Mouse (Mus musculus): ENCODE results near the gene Ulk4. TPM values are rescaled to one million over a fixed set of nuclear protein-coding genes. Genes with fewer than 3 reads are reported as not detected.
A peak's percentile ranks its signal among the peaks of the same experiment; 100 is the strongest.
"Not testable (repeated sequence)": the region's sequence is repeated elsewhere in the genome, so short reads cannot be mapped to it uniquely, and the experiment has no call there.

Gene Ulk4
- polyA plus RNA-seq, 1 experiment from 2014 or later = 109 TPM

GRCm38 (mm10) chr9:121241366-121241765 lies 35.6 kb downstream of the Ulk4 start:
- H3K4me3 ChIP-seq = no peak overlapping the region
- no peak for ATAC-seq (ENCODE audit: low FRiP score)
- H3K9me3 ChIP-seq = no peaks in the 10 kb centered on the region
- 78% methylated on average over 8 of the region's 8 CpGs for WGBS
- H3K27me3 ChIP-seq = peaks cover 5% of the 10 kb centered on the region; the same call in 1 of the 2 replicates
- no peak overlapping the region for H3K9ac ChIP-seq
- H3K27ac ChIP-seq = no peak overlapping the region
- H3K4me2 ChIP-seq = no peak overlapping the region
- no peaks in the 10 kb centered on the region for H3K36me3 ChIP-seq
- H3K4me1 ChIP-seq (replicated peaks) = no peaks in the 10 kb centered on the region

- WGBS = 42% methylated on average over 5 of the region's 5 CpGs
- H3K27ac ChIP-seq, H3K4me3 ChIP-seq: not testable (repeated sequence)
Measured at GRCm38 (mm10) chr9:121240242-121240641, 36.8 kb downstream of the Ulk4 start.

DNA sequence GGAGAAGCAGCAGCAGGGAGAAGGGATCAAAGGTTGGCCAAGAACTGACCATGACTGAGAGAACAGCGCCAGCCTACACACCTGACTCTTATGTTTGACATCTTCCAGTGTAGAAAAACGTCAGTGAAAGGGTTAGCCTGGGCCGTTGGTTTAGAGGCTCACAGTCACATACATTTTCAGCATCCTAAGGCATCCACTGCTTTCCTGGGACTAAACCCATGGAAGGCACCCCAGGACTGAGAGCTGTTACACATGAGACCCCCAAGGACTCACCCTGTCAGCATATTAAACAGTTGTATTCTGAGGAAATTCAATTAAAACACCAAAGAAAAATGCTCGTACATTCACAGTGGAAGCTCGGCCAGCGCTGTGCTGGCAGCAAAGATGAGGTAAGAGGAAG lies 37.4 kb downstream of the Ulk4 start:
- H3K27me3 ChIP-seq = peaks cover 5% of the 10 kb centered on the region; the same call in 1 of the 2 replicates
- ATAC-seq (ENCODE audit: low FRiP score) = no peak
- no peaks in the 10 kb centered on the region for H3K36me3 ChIP-seq
- H3K9me3 ChIP-seq = no peaks in the 10 kb centered on the region
- no peak overlapping the region for H3K4me2 ChIP-seq
- no peak overlapping the region for H3K9ac ChIP-seq
- no peak overlapping the region for H3K4me3 ChIP-seq
- 82% methylated on average over 6 of the region's 6 CpGs for WGBS
- H3K27ac ChIP-seq = no peak overlapping the region
- no peaks in the 10 kb centered on the region for H3K4me1 ChIP-seq (replicated peaks)

More at GRCm38 (mm10) chr9:121240242-121240641, 36.8 kb downstream of the Ulk4 start:
- not testable (repeated sequence) for H3K9me3 ChIP-seq; H3K27me3 ChIP-seq; H3K36me3 ChIP-seq; H3K4me1 ChIP-seq (replicated peaks); ATAC-seq (ENCODE audit: low FRiP score); H3K4me2 ChIP-seq; H3K9ac ChIP-seq

DNA sequence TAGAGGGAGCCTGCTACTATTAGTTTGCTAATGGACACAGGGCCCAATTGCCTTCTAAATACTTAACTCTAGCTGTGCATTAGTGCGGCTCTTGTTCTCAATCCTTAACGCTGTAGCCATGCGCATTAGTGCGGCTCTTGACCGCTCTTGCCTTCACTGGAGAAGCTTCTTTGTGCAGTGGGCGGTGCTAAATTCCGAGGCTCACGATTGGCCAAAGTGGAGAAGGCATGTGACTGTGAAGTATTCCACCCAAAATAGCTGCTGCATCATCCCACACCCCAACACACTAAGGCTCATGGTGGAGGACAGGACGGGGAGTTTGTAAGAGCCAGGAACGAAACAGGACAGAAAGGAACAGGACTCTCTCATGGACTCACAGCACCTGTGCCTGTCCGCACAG lies 58.4 kb downstream of the Ulk4 start:
- Histone ChIP-seq H3K9me3 (no peaks in the 10 kb centered on the region), H3K4me3 (no peak overlapping the region), H3K9ac (no peak overlapping the region), H3K4me1 (replicated peaks) (no peaks in the 10 kb centered on the region), H3K4me2 (no peak overlapping the region), H3K27ac (no peak overlapping the region), H3K36me3 (peaks cover 5% of the 10 kb centered on the region; the same call in 1 of the 2 replicates), H3K27me3 (no peaks in the 10 kb centered on the region)
- 84% methylated on average over 11 of the region's 11 CpGs for WGBS
- no peak for ATAC-seq (ENCODE audit: low FRiP score)

- Histone ChIP-seq H3K27me3 (no peaks in the 10 kb centered on the region), H3K9ac (no peak overlapping the region), H3K4me2 (no peak overlapping the region), H3K4me1 (replicated peaks) (no peaks in the 10 kb centered on the region), H3K4me3 (no peak overlapping the region), H3K36me3 (peaks cover 5% of the 10 kb centered on the region; the same call in 1 of the 2 replicates), H3K27ac (no peak overlapping the region), H3K9me3 (no peaks in the 10 kb centered on the region)
- 91% methylated on average over 10 of the region's 10 CpGs for WGBS
- ATAC-seq (ENCODE audit: low FRiP score) = no peak
Measured at GRCm38 (mm10) chr9:121218230-121218629, 58.8 kb downstream of the Ulk4 start.

- ATAC-seq (ENCODE audit: low FRiP score) = no peak
- Histone ChIP-seq H3K27me3 (no peaks in the 10 kb centered on the region), H3K4me2 (no peak overlapping the region), H3K9ac (no peak overlapping the region), H3K4me1 (replicated peaks) (no peaks in the 10 kb centered on the region), H3K4me3 (no peak overlapping the region), H3K36me3 (peaks cover 5% of the 10 kb centered on the region; the same call in 1 of the 2 replicates), H3K27ac (no peak overlapping the region), H3K9me3 (no peaks in the 10 kb centered on the region)
- WGBS = 87% methylated on average over 10 of the region's 10 CpGs
Measured at GRCm38 (mm10) chr9:121217742-121218141, 59.3 kb downstream of the Ulk4 start.

DNA sequence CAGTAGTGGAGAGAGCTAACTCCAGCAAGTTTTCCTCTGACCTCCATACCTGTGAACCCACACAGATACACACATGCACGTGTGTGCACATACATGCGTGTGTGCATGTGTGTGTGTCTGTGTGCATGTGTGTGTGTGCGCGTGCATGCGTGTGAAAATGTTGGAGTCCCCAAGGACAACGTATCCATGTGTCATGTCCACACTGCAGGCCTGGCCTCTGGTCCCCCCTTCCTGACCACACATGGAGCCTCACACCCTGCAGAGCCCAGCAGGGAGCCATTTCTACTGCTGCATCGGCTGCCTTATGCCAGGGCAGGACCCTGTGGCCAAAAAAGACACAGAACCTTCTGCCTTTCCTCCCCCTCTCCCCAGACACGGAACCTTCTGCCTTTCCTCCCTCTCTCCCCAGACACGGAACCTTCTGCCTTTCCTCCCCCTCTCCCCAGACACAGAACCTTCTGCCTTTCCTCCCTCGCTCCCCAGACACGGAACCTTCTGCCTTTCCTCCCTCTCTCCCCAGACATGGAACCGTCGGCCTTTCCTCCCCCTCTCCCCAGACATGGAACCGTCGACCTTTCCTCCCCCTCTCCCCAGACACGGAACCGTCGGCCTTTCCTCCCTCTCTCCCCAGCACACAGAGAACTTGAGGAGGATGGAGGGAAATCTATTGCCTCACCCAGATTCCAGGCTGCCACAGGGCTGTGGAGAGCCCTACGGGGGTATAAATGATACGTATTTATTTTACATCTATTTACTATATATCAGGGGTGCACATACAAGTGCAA lies 60.3 kb downstream of the Ulk4 start:
- no peak overlapping the region for H3K4me2 ChIP-seq
- WGBS = 78% methylated on average over 20 of the region's 20 CpGs
- peaks cover 5% of the 10 kb centered on the region; the same call in 1 of the 2 replicates for H3K36me3 ChIP-seq

DNA sequence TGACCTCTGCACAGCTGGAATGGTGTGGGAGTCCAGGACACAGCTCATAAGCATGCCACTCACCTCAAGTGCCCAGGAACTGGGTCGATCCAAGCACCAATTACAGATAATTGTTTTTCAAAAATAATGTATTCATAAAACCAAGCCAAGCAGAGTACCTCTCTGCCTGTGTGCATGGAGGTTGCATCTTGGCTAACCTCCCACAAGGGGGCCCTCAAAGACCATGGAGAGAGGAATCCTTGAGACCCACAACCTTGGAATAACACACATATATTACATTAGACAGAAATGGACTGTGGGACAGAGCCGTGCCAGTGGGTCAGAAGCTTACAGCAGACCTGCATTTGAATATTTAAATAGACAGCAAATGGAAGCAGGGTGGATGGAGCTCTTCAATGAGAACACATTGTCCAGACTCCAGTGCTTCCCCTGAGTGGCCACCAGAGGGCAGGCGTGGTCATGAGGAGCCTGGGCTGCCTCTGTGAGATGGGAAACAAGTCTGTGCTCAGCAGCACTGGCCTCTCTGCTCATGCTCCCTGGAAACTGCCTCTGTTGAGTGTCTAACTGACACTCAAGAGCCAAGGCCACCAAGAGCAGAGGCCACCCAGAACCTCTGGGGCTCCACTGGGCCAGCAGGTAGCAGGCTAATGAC lies 61.5 kb downstream of the Ulk4 start:
- Histone ChIP-seq H3K9ac (no peak overlapping the region), H3K9me3 (no peaks in the 10 kb centered on the region), H3K4me1 (replicated peaks) (no peaks in the 10 kb centered on the region), H3K4me3 (no peak overlapping the region), H3K36me3 (peaks cover 5% of the 10 kb centered on the region; the same call in 1 of the 2 replicates), H3K27me3 (no peaks in the 10 kb centered on the region), H3K27ac (no peak overlapping the region), H3K4me2 (no peak overlapping the region)
- ATAC-seq (ENCODE audit: low FRiP score) = peak; percentile 57
- WGBS = 37% methylated on average over 3 of the region's 3 CpGs

More for the DNA sequence above, 60.3 kb downstream of the Ulk4 start:
- Histone ChIP-seq H3K9ac (no peak overlapping the region), H3K9me3 (no peaks in the 10 kb centered on the region), H3K4me3 (no peak overlapping the region), H3K27me3 (no peaks in the 10 kb centered on the region), H3K4me1 (replicated peaks) (no peaks in the 10 kb centered on the region), H3K27ac (no peak overlapping the region)
- no peak for ATAC-seq (ENCODE audit: low FRiP score)

- Histone ChIP-seq H3K9me3 (peaks cover 4% of the 10 kb centered on the region), H3K27ac (no peak overlapping the region), H3K4me2 (no peak overlapping the region), H3K27me3 (no peaks in the 10 kb centered on the region), H3K9ac (no peak overlapping the region), H3K4me1 (replicated peaks) (no peaks in the 10 kb centered on the region), H3K4me3 (no peak overlapping the region), H3K36me3 (peaks cover 18% of the 10 kb centered on the region)
- 63% methylated on average over 3 of the region's 3 CpGs for WGBS
- no peak for ATAC-seq (ENCODE audit: low FRiP score)
Measured at GRCm38 (mm10) chr9:121212322-121212721, 64.7 kb downstream of the Ulk4 start.

DNA sequence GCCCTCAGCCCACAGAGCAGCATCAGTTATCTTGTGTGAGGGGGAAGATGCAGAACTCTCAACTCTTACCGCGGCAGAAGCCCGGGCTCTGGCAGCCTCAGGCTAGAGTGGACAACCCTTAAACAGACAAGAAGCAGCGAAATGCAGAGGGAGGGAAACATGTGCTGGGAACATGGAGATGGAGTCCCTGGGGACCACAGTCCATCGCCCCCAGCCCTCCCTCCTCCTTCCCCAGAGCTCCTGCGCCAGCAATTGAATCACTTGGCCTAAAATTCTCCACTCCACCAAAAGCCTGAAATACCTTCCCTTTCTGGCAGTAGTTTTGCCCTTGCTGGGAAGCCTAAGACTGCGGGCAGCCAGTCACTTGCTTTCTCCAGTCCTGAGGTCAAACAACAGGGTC lies 72.0 kb downstream of the Ulk4 start:
- Histone ChIP-seq H3K4me2 (no peak overlapping the region), H3K4me3 (no peak overlapping the region), H3K27me3 (no peaks in the 10 kb centered on the region), H3K9me3 (peaks cover 4% of the 10 kb centered on the region), H3K27ac (no peak overlapping the region), H3K36me3 (peaks cover 13% of the 10 kb centered on the region), H3K4me1 (replicated peaks) (peaks cover 14% of the 10 kb centered on the region; the same call in 1 of the 2 replicates), H3K9ac (no peak overlapping the region)
- 74% methylated on average over 7 of the region's 7 CpGs for WGBS
- no peak for ATAC-seq (ENCODE audit: low FRiP score)

DNA sequence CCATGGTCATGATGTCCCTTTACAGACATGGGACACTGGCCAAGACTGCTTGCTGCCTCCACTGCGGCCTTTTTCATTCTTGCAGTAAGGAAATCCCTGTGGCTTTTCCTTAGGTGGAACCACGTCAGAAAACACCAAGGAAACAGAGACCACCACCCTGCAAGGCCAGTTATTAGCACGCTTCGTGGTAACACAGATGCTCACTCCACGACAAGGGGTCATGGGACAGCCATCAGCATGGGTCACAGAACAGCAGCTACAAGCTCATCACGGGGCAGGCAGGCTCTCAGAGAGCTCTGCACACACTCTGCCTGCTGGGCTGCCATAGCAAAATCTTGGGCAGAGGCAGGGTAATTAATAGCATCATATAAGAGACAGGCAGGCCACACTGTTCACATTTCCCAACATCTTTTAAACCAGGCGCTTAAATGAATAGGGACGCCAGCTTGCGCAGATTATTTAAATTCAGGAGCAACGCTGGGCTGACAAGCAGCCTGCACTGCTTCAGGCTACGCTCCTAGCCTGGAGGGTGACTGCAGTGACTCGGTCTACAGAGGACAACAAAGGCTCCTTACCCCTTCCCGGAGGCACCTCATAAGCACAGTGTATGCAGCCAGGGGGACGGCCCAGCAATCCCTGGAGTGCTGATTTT lies 72.7 kb downstream of the Ulk4 start:
- Histone ChIP-seq H3K27ac (0 out of 2 replicates have a peak overlapping the region, but pooled peaks have one; percentile 44), H3K36me3 (peaks cover 11% of the 10 kb centered on the region), H3K4me3 (no peak overlapping the region), H3K9ac (no peak overlapping the region), H3K4me2 (no peak overlapping the region), H3K27me3 (no peaks in the 10 kb centered on the region), H3K9me3 (peaks cover under 1% of the 10 kb centered on the region), H3K4me1 (replicated peaks) (peaks cover 14% of the 10 kb centered on the region; the same call in 1 of the 2 replicates)
- ATAC-seq (ENCODE audit: low FRiP score) = no peak
- WGBS = 60% methylated on average over 14 of the region's 14 CpGs

DNA sequence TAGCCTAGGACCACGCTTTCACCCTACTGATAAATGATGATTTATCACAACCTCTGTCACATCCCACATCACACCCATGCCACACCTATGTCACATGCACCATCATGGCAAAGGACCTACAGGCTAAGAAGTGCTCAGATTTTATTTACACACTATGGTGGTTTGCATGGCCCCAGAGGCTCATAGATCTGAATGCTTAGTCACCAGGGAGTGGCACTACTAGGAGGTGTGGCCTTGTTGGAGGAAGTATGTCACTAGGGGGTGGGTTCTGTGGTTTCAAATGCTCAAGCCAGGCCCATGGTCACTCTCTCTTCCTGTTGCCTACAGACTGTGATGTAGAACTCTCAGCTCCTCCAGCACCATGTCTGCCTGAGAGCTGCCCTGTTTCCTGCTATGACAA lies 73.3 kb downstream of the Ulk4 start:
- no peak for ATAC-seq (ENCODE audit: low FRiP score)

More for the DNA sequence above, 73.3 kb downstream of the Ulk4 start:
- 91% methylated on average over 1 of the region's 1 CpGs for WGBS
- Histone ChIP-seq H3K9me3 (no peaks in the 10 kb centered on the region), H3K27ac (no peak overlapping the region), H3K27me3 (no peaks in the 10 kb centered on the region), H3K4me3 (no peak overlapping the region), H3K4me2 (no peak overlapping the region), H3K4me1 (replicated peaks) (peaks cover 14% of the 10 kb centered on the region; the same call in 1 of the 2 replicates), H3K9ac (no peak overlapping the region), H3K36me3 (peaks cover 8% of the 10 kb centered on the region)

All from hindbrain, embryonic 13.5 days (tissue).